Mouse (Mus musculus): ENCODE measurements around the gene Fibp. TPM values are rescaled to one million over a fixed set of nuclear protein-coding genes. Genes with fewer than 3 reads are reported as not detected.

The Fibp gene
- total RNA-seq, 4 experiments from 2014 or later, result 93.5 to 109 (median 96.4) TPM

- DNase-seq (ENCODE audit: low spot score in 2 of 2), result no peak
Measured at GRCm38 (mm10) chr19:5463791-5464562, 3.6 kb downstream of the Fibp start.

GRCm38 (mm10) chr19:5465037-5465436 is 4.6 kb downstream of the Fibp start:
- no peak for DNase-seq (ENCODE audit: low spot score in 2 of 2)

- no peak for DNase-seq (ENCODE audit: low spot score in 2 of 2)
Measured at GRCm38 (mm10) chr19:5466916-5467500, 6.6 kb downstream of the Fibp start.

- no peak for DNase-seq (ENCODE audit: low spot score in 2 of 2)
Measured at GRCm38 (mm10) chr19:5468374-5468773, 8.0 kb downstream of the Fibp start, which contains the start of gene Ctsw. Gene Ctsw (minus strand): TSS chr19:5468507.

- DNase-seq (ENCODE audit: low spot score in 2 of 2), result no peak
Measured at GRCm38 (mm10) chr19:5471846-5472245, 11.4 kb downstream of the Fibp start.

- no peak for DNase-seq (ENCODE audit: low spot score in 2 of 2)
Measured at GRCm38 (mm10) chr19:5472857-5473256, 12.4 kb downstream of the Fibp start.

GRCm38 (mm10) chr19:5473720-5474119 is 13.3 kb downstream of the Fibp start, which contains the start of gene Efemp2:
Gene Efemp2 (plus strand): TSS chr19:5473954.
- no peak for DNase-seq (ENCODE audit: low spot score in 2 of 2)

GRCm38 (mm10) chr19:5474281-5475068 is 14.1 kb downstream of the Fibp start:
- DNase-seq (ENCODE audit: low spot score in 2 of 2), result no peak

- DNase-seq (ENCODE audit: low spot score in 2 of 2), result no peak
Measured at GRCm38 (mm10) chr19:5475069-5475714, 14.8 kb downstream of the Fibp start.

- DNase-seq (ENCODE audit: low spot score in 2 of 2), result no peak
Measured at GRCm38 (mm10) chr19:5477004-5477667, 16.7 kb downstream of the Fibp start.

GRCm38 (mm10) chr19:5477668-5478300 is 17.4 kb downstream of the Fibp start:
- DNase-seq (ENCODE audit: low spot score in 2 of 2), result no peak

- DNase-seq (ENCODE audit: low spot score in 2 of 2), result no peak
Measured at GRCm38 (mm10) chr19:5480016-5480415, 19.6 kb downstream of the Fibp start.

- DNase-seq (ENCODE audit: low spot score in 2 of 2), result no peak
Measured at GRCm38 (mm10) chr19:5481398-5481797, 21.0 kb downstream of the Fibp start.

- DNase-seq (ENCODE audit: low spot score in 2 of 2), result no peak
Measured at GRCm38 (mm10) chr19:5483386-5484359, 23.3 kb downstream of the Fibp start.

GRCm38 (mm10) chr19:5484496-5484895 is 24.1 kb downstream of the Fibp start:
- DNase-seq (ENCODE audit: low spot score in 2 of 2), result no peak

GRCm38 (mm10) chr19:5485371-5485770 is 25.0 kb downstream of the Fibp start:
- no peak for DNase-seq (ENCODE audit: low spot score in 2 of 2)

- DNase-seq (ENCODE audit: low spot score in 2 of 2), result no peak
Measured at GRCm38 (mm10) chr19:5485821-5486220, 25.4 kb downstream of the Fibp start.

- no peak for DNase-seq (ENCODE audit: low spot score in 2 of 2)
Measured at GRCm38 (mm10) chr19:5486286-5486685, 25.9 kb downstream of the Fibp start.

- no peak for DNase-seq (ENCODE audit: low spot score in 2 of 2)
Measured at GRCm38 (mm10) chr19:5486771-5487170, 26.4 kb downstream of the Fibp start.
